Mouse (Mus musculus) embryonic fibroblast, embryonic 13.5 days (primary cell): ENCODE results near the gene Slu7.

ENCODE experiments used
- CTCF ChIP-seq: IDR thresholded peaks from 2 replicates; pipeline ENCODE4 v1.5.1; 2011; ENCODE audit warnings: mild to moderate bottlenecking, control low read depth, low read length, moderate library complexity, borderline replicate concordance; ENCODE audit not compliant: insufficient read depth
- POLR2A ChIP-seq: IDR thresholded peaks from 2 replicates; pipeline ENCODE4 v1.6.1; 2011; ENCODE audit warnings: low read depth, mild to moderate bottlenecking, control low read depth, low read length, moderate library complexity

- no peak for TF ChIP-seq CTCF
- no peak for TF ChIP-seq POLR2A
Measured at GRCm38 (mm10) chr11:43388122-43389097, 45.1 kb upstream of the Slu7 start.
